Mouse (Mus musculus) embryo, embryonic 10.5 days (tissue): ENCODE measurements around the gene Fam168a.

ENCODE experiments used
- DNase-seq: peaks from one replicate; pipeline ENCODE4 v3.0.0-alpha.2; 2015; ENCODE audit warnings: low spot score

Gene Fam168a

GRCm38 (mm10) chr7:100780192-100780591 lies 73.8 kb downstream of the Fam168a start:
- DNase-seq = no peak

- peak; percentile 58 for DNase-seq
Observed at GRCm38 (mm10) chr7:100784650-100785049, 78.2 kb downstream of the Fam168a start.

- peak; percentile 58 for DNase-seq
Observed at GRCm38 (mm10) chr7:100785426-100785825, 79.0 kb downstream of the Fam168a start.

GRCm38 (mm10) chr7:100786078-100786477 lies 79.6 kb downstream of the Fam168a start:
- DNase-seq = no peak

- DNase-seq = no peak
Observed at GRCm38 (mm10) chr7:100788291-100788690, 81.9 kb downstream of the Fam168a start.

GRCm38 (mm10) chr7:100798810-100799209 lies 92.4 kb downstream of the Fam168a start:
- peak; percentile 19 for DNase-seq

GRCm38 (mm10) chr7:100805391-100805790 lies 99.0 kb downstream of the Fam168a start:
- DNase-seq = no peak

GRCm38 (mm10) chr7:100811912-100812311 lies 105.5 kb downstream of the Fam168a start:
- DNase-seq = no peak

GRCm38 (mm10) chr7:100812641-100813040 lies 106.2 kb downstream of the Fam168a start:
- DNase-seq = no peak

GRCm38 (mm10) chr7:100815900-100816570 lies 109.6 kb downstream of the Fam168a start:
- DNase-seq = peak; percentile 53

- no peak for DNase-seq
Observed at GRCm38 (mm10) chr7:100816759-100817441, 110.5 kb downstream of the Fam168a start.

GRCm38 (mm10) chr7:100817442-100817760 lies 111.0 kb downstream of the Fam168a start:
- no peak for DNase-seq

- DNase-seq = no peak
Observed at GRCm38 (mm10) chr7:100818401-100819064, 112.1 kb downstream of the Fam168a start.

GRCm38 (mm10) chr7:100824661-100825060 lies 118.2 kb downstream of the Fam168a start:
- DNase-seq = no peak

GRCm38 (mm10) chr7:100828549-100828948 lies 122.1 kb downstream of the Fam168a start:
- no peak for DNase-seq

- no peak for DNase-seq
Observed at GRCm38 (mm10) chr7:100833859-100834258, 127.4 kb downstream of the Fam168a start.

GRCm38 (mm10) chr7:100835168-100835567 lies 128.7 kb downstream of the Fam168a start:
- DNase-seq = no peak

- DNase-seq = no peak
Observed at GRCm38 (mm10) chr7:100835711-100836110, 129.3 kb downstream of the Fam168a start.

GRCm38 (mm10) chr7:100836657-100837056 lies 130.2 kb downstream of the Fam168a start:
- DNase-seq = no peak

GRCm38 (mm10) chr7:100837701-100838100 lies 131.3 kb downstream of the Fam168a start:
- DNase-seq = no peak

- DNase-seq = no peak
Observed at GRCm38 (mm10) chr7:100839632-100840402, 133.4 kb downstream of the Fam168a start.

- no peak for DNase-seq
Observed at GRCm38 (mm10) chr7:100840906-100841305, 134.5 kb downstream of the Fam168a start.
